Mouse (Mus musculus) myocyte (in vitro differentiated cells): Measurements from ENCODE around the gene Pdk1. TPM values are rescaled to one million over a fixed set of nuclear protein-coding genes. Genes with fewer than 3 reads are reported as not detected.
A peak's percentile ranks its signal among the peaks of the same experiment; 100 is the strongest.
"Not testable (repeated sequence)": the region's sequence is repeated elsewhere in the genome, so short reads cannot be mapped to it uniquely, and the experiment has no call there.

Experiments
- H3K27me3 ChIP-seq: one replicate; pipeline ENCODE4 v1.6.1; 2011; ENCODE audit not compliant: control insufficient read depth, insufficient read depth, insufficient read length
- H3K36me3 ChIP-seq: one replicate; pipeline ENCODE4 v1.6.1; 2011; ENCODE audit not compliant: control insufficient read depth, insufficient read depth
- H3K4me2 ChIP-seq: one replicate; pipeline ENCODE4 v1.6.1; 2011; ENCODE audit warnings: low read depth, control low read depth
- H3K4me3 ChIP-seq: one replicate; pipeline ENCODE4 v1.5.1; 2011; ENCODE audit warnings: mild to moderate bottlenecking, control low read depth, moderate library complexity
- H3K79me2 ChIP-seq: one replicate; pipeline ENCODE4 v1.6.1; 2011; ENCODE audit not compliant: control insufficient read depth, insufficient read depth
- H3ac ChIP-seq: one replicate; pipeline ENCODE4 v1.6.1; 2011; ENCODE audit not compliant: control insufficient read depth, insufficient read length
- CEBPB ChIP-seq: IDR thresholded peaks from 2 replicates; pipeline ENCODE4 v1.6.1; 2011; ENCODE audit warnings: mild to moderate bottlenecking, moderate library complexity; ENCODE audit not compliant: poor library complexity, insufficient read depth, severe bottlenecking
- E2F4 ChIP-seq: IDR thresholded peaks from one replicate; pipeline ENCODE4 v1.6.1; 2011; ENCODE audit warnings: mild to moderate bottlenecking, control low read depth, moderate library complexity; ENCODE audit not compliant: insufficient read depth
- MAX ChIP-seq: IDR thresholded peaks from one replicate; pipeline ENCODE4 v1.6.1; 2011; ENCODE audit warnings: low read depth, mild to moderate bottlenecking, control low read depth
- MYOD1 ChIP-seq, 3 experiments: IDR thresholded peaks; one replicate each; pipeline ENCODE4 v1.6.1; 2011; ENCODE audit warnings: control low read depth in 2 of 3, low read depth in 2 of 3, mild to moderate bottlenecking in 2 of 3, moderate library complexity in 1 of 3; ENCODE audit not compliant: insufficient read length in 2 of 3, control insufficient read depth in 1 of 3
- MYOG ChIP-seq, 3 experiments: IDR thresholded peaks; one replicate each; pipeline ENCODE4 v1.6.1; 2011; ENCODE audit warnings: control low read depth in 2 of 3, low read depth in 2 of 3, mild to moderate bottlenecking in 2 of 3; ENCODE audit not compliant: insufficient read length in 2 of 3, control insufficient read depth in 1 of 3, insufficient read depth in 1 of 3
- POLR2A ChIP-seq: IDR thresholded peaks from one replicate; pipeline ENCODE4 v1.6.1; 2011; ENCODE audit warnings: low read depth, mild to moderate bottlenecking, control low read depth, moderate library complexity; ENCODE audit not compliant: insufficient read length
- POLR2AphosphoS2 ChIP-seq: IDR thresholded peaks from one replicate; pipeline ENCODE4 v1.6.1; 2011; ENCODE audit warnings: low read depth, control low read depth; ENCODE audit not compliant: insufficient read length
- REST ChIP-seq: IDR thresholded peaks from one replicate; pipeline ENCODE4 v1.6.1; 2011; ENCODE audit warnings: mild to moderate bottlenecking, control low read depth, moderate library complexity; ENCODE audit not compliant: insufficient read depth, insufficient read length
- SRF ChIP-seq: IDR thresholded peaks from one replicate; pipeline ENCODE4 v1.6.1; 2011; ENCODE audit warnings: low read depth; ENCODE audit not compliant: control insufficient read depth, insufficient read length
- TCF12 ChIP-seq: IDR thresholded peaks from one replicate; pipeline ENCODE4 v1.6.1; 2011; ENCODE audit warnings: mild to moderate bottlenecking, control low read depth; ENCODE audit not compliant: poor library complexity, insufficient read depth, severe bottlenecking
- TCF3 ChIP-seq: IDR thresholded peaks from one replicate; pipeline ENCODE4 v1.6.1; 2011; ENCODE audit warnings: low read depth, control low read depth; ENCODE audit not compliant: insufficient read length
- USF1 ChIP-seq: IDR thresholded peaks from one replicate; pipeline ENCODE4 v1.6.1; 2011; ENCODE audit warnings: low read depth, mild to moderate bottlenecking, control low read depth, moderate library complexity
- polyA plus RNA-seq: library from polyadenylated mRNA; unstranded; fragments of >200 nt; fragmentation: generic; extraction: Trizol; gene quantifications from one replicate; pipeline ENCODE4 v1.2.1, GENCODE M21; 2012; ENCODE audit warnings: missing spikeins

Gene Pdk1
- polyA plus RNA-seq, 1 experiment: 17.0 TPM

DNA sequence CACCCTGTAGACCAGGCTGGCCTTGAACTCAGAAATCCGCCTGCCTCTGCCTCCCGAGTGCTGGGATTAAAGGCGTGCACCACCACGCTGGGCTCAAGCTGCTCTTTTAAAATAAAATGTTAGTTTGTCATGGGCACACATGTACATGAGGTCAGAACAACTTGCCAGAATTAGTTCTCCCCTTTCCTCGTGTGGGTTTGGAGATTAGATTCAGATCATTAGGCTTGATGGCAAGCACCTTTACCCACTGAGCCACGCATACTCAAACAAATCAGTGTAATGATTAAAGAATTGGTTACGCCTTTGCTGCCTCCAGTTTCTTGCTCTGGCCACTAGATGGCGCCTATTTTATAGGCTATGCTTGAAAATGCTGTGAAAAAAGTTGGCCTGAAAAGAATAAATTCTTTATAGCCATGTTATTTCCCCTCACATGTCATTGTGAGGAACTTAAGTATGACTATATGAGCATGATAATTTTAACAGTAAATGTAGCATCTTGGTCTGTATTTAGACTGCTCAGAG is 25.4 kb downstream of the Pdk1 start:
- Histone ChIP-seq H3K79me2 (no peaks in the 10 kb centered on the region), H3ac (no peak overlapping the region), H3K4me3 (no peak overlapping the region), H3K4me2 (no peak overlapping the region), H3K36me3 (no peaks in the 10 kb centered on the region), H3K27me3 (no peaks in the 10 kb centered on the region)
- no peak for TF ChIP-seq CEBPB
- TF ChIP-seq USF1: no peak
- no peak for TF ChIP-seq MYOG (IDR thresholded peaks at IDR 0.05; ENCODE audit: control insufficient read depth in 1 of 3, insufficient read depth in 1 of 3, insufficient read length in 2 of 3, low read depth in 2 of 3)
- TF ChIP-seq TCF3: no peak
- no peak for TF ChIP-seq MYOD1 (IDR thresholded peaks at IDR 0.05; ENCODE audit: control insufficient read depth in 1 of 3, insufficient read length in 2 of 3, low read depth in 2 of 3)
- TF ChIP-seq MAX: no peak
- no peak for TF ChIP-seq REST
- no peak for TF ChIP-seq POLR2AphosphoS2
- no peak for TF ChIP-seq SRF
- no peak for TF ChIP-seq POLR2A

GRCm38 (mm10) chr2:71899886-71900285 is 26.9 kb downstream of the Pdk1 start:
- H3K4me3 ChIP-seq: no peak overlapping the region
- H3K79me2 ChIP-seq: no peaks in the 10 kb centered on the region
- no peaks in the 10 kb centered on the region for H3K27me3 ChIP-seq
- no peak overlapping the region for H3ac ChIP-seq
- H3K4me2 ChIP-seq: no peak overlapping the region
- no peaks in the 10 kb centered on the region for H3K36me3 ChIP-seq
- no peak for TF ChIP-seq POLR2A
- TF ChIP-seq MYOD1 (IDR thresholded peaks at IDR 0.05; ENCODE audit: control insufficient read depth in 1 of 3, insufficient read length in 2 of 3, low read depth in 2 of 3): no peak
- no peak for TF ChIP-seq SRF
- no peak for TF ChIP-seq MAX
- TF ChIP-seq TCF3: no peak
- TF ChIP-seq CEBPB: no peak

- peak in 1 of 3 experiments; percentile 56 for TF ChIP-seq MYOG (IDR thresholded peaks at IDR 0.05; ENCODE audit: control insufficient read depth in 1 of 3, insufficient read depth in 1 of 3, insufficient read length in 2 of 3, low read depth in 2 of 3)
- TF ChIP-seq CEBPB: no peak
- peak in 2 of 3 experiments; percentile 29 to 75 for TF ChIP-seq MYOD1 (IDR thresholded peaks at IDR 0.05; ENCODE audit: control insufficient read depth in 1 of 3, insufficient read length in 2 of 3, low read depth in 2 of 3)
- TF ChIP-seq POLR2AphosphoS2: no peak
- no peak overlapping the region for H3K4me2 ChIP-seq
- H3K4me3 ChIP-seq: no peak overlapping the region
- no peaks in the 10 kb centered on the region for H3K36me3 ChIP-seq
- no peak overlapping the region for H3ac ChIP-seq
- no peaks in the 10 kb centered on the region for H3K79me2 ChIP-seq
- H3K27me3 ChIP-seq: no peaks in the 10 kb centered on the region
Observed at GRCm38 (mm10) chr2:71905154-71905553, 32.1 kb downstream of the Pdk1 start.

- not testable (repeated sequence) for H3K27me3 ChIP-seq, H3K36me3 ChIP-seq, H3ac ChIP-seq, H3K4me3 ChIP-seq, H3K4me2 ChIP-seq, H3K79me2 ChIP-seq
Observed at GRCm38 (mm10) chr2:71906356-71906755, 33.3 kb downstream of the Pdk1 start.

DNA sequence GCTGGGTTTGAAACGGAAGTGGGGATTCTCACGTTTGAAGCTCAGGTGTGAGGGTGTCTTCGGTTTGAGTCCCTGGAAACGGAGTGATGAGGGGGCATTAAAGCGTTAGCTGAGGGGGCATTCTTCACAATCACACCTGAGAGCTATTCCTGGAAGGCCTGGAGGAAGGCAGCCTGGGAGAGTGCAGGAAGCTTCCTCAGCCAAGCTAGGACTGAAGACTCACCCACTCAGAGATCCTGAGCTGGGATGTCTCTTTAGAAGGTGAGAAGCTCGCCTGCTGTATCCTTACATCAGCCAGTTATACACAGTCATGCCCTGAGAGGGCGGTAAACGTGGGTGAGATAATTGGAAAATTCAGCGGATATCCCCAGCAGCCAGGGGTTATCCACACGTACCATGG is 40.9 kb downstream of the Pdk1 start:
- H3K79me2 ChIP-seq: no peaks in the 10 kb centered on the region
- TF ChIP-seq TCF12: no peak
- TF ChIP-seq REST: no peak
- TF ChIP-seq USF1: no peak
- TF ChIP-seq MYOD1 (IDR thresholded peaks at IDR 0.05; ENCODE audit: control insufficient read depth in 1 of 3, insufficient read length in 2 of 3, low read depth in 2 of 3): no peak
- no peak for TF ChIP-seq E2F4
- no peak for TF ChIP-seq MYOG (IDR thresholded peaks at IDR 0.05; ENCODE audit: control insufficient read depth in 1 of 3, insufficient read depth in 1 of 3, insufficient read length in 2 of 3, low read depth in 2 of 3)
- H3K27me3 ChIP-seq: no peaks in the 10 kb centered on the region
- no peaks in the 10 kb centered on the region for H3K36me3 ChIP-seq
- no peak overlapping the region for H3K4me3 ChIP-seq
- no peak overlapping the region for H3K4me2 ChIP-seq
- H3ac ChIP-seq: no peak overlapping the region

- Histone ChIP-seq H3K4me3 (no peak overlapping the region), H3K79me2 (no peaks in the 10 kb centered on the region), H3ac (no peak overlapping the region), H3K27me3 (no peaks in the 10 kb centered on the region), H3K4me2 (peak overlapping the region; percentile 12), H3K36me3 (no peaks in the 10 kb centered on the region)
- no peak for TF ChIP-seq POLR2AphosphoS2
- peak in 1 of 3 experiments; percentile 25 for TF ChIP-seq MYOG (IDR thresholded peaks at IDR 0.05; ENCODE audit: control insufficient read depth in 1 of 3, insufficient read depth in 1 of 3, insufficient read length in 2 of 3, low read depth in 2 of 3)
- TF ChIP-seq REST: no peak
- no peak for TF ChIP-seq USF1
- no peak for TF ChIP-seq CEBPB
- TF ChIP-seq MAX: no peak
- TF ChIP-seq TCF12: peak; percentile 72
- TF ChIP-seq MYOD1 (IDR thresholded peaks at IDR 0.05; ENCODE audit: control insufficient read depth in 1 of 3, insufficient read length in 2 of 3, low read depth in 2 of 3): peak; percentile 53 to 84 (median 81)
- no peak for TF ChIP-seq POLR2A
- TF ChIP-seq SRF: no peak
- no peak for TF ChIP-seq E2F4
- peak; percentile 37 for TF ChIP-seq TCF3
Observed at GRCm38 (mm10) chr2:71919227-71919647, 46.2 kb downstream of the Pdk1 start.

DNA sequence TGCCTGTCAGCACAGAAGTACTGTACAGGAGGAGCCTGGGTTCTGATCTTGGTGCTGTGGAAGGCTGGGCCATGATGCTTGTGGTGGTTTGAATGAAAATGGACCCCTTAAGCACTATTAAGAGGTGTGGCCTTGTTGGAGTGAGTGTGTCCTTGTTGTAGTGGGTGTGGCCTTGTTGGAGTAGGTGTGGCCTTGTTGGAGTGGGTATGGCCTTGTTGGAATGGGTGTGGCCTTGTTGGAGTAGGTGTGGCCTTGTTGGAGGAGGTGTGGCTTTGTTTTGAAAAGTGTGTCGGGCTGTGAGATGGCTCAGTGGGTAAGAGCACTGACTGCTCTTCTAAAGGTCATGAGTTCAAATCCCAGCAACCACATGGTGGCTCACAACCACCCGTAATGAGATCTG is 51.9 kb downstream of the Pdk1 start:
- H3K4me3 ChIP-seq, H3K27me3 ChIP-seq, H3K4me2 ChIP-seq, H3ac ChIP-seq, H3K79me2 ChIP-seq, H3K36me3 ChIP-seq: not testable (repeated sequence)
